Mouse (Mus musculus) testis, postnatal 10 days (tissue): ENCODE measurements at regions not wholly inside any gene's neighbourhood (a gene's known extent, or its start where the extent isn't known, plus 50 kb on each side); places are given as distances from the start of the nearest gene placed in this dataset.

Source experiments
- DNase-seq: peaks from one replicate; pipeline ENCODE4 v3.0.0; 2021; ENCODE audit warnings: low spot score

GRCm38 (mm10) chr9:42196552-42196951, 67.5 kb downstream of the Sc5d start:
- DNase-seq: peak; percentile 72

- DNase-seq: no peak
These were observed 67.9 kb downstream of the Sc5d start for GRCm38 (mm10) chr9:42196110-42196509.

- peak; percentile 48 for DNase-seq
These were observed 68.4 kb downstream of the Sc5d start for GRCm38 (mm10) chr9:42195651-42196050.

- DNase-seq: no peak
These were observed 69.1 kb downstream of the Sc5d start for GRCm38 (mm10) chr9:42194939-42195338.

GRCm38 (mm10) chr9:42194176-42194575, 69.9 kb downstream of the Sc5d start:
- DNase-seq: no peak

- no peak for DNase-seq
These were observed 69.1 kb upstream of the Sorl1 start for GRCm38 (mm10) chr9:42192967-42193733.

- no peak for DNase-seq
These were observed 63.5 kb upstream of the Sorl1 start for GRCm38 (mm10) chr9:42187371-42188228.

- no peak for DNase-seq
These were observed 60.1 kb upstream of the Sorl1 start for GRCm38 (mm10) chr9:42184104-42184635.

GRCm38 (mm10) chr9:42183448-42183847, 59.4 kb upstream of the Sorl1 start:
- no peak for DNase-seq

- no peak for DNase-seq
These were observed 58.3 kb upstream of the Sorl1 start for GRCm38 (mm10) chr9:42182400-42182799.

- no peak for DNase-seq
These were observed 56.1 kb upstream of the Sorl1 start for GRCm38 (mm10) chr9:42180152-42180551.

GRCm38 (mm10) chr9:42178759-42179377, 54.8 kb upstream of the Sorl1 start:
- no peak for DNase-seq

GRCm38 (mm10) chr9:42174349-42174955, 50.4 kb upstream of the Sorl1 start:
- DNase-seq: no peak
